Mouse (Mus musculus) kidney, postnatal 0 days (tissue): ENCODE results near the gene Zkscan6. TPM values are rescaled to one million over a fixed set of nuclear protein-coding genes. Genes with fewer than 3 reads are reported as not detected.

Experiments
- ATAC-seq: fragments of 200-750 bp; cut with Nextera tagmentation; replicated peaks from 2 replicates; pipeline ENCODE4 v1.8.0; 2017; ENCODE audit warnings: low read depth, moderate number of reproducible peaks, moderate TSS enrichment, moderate library complexity; ENCODE audit not compliant: low FRiP score
- DNase-seq: peaks from one replicate; pipeline ENCODE4 v3.0.0-alpha.2; 2016; ENCODE audit warnings: low spot score
- H3K27ac ChIP-seq: fragments of 300-500 bp; sonication (generic); 2 replicates; pipeline ENCODE4 v1.5.1; 2014; ENCODE audit warnings: mild to moderate bottlenecking
- H3K27me3 ChIP-seq: fragments of 300-500 bp; sonication (generic); 2 replicates; pipeline ENCODE4 v1.6.1; 2014; ENCODE audit warnings: low read length, mixed read lengths; ENCODE audit not compliant: insufficient read depth
- H3K36me3 ChIP-seq: fragments of 300-500 bp; sonication (generic); 2 replicates; pipeline ENCODE4 v1.6.1; 2014; ENCODE audit warnings: low read length, mixed read lengths; ENCODE audit not compliant: insufficient read depth
- H3K4me1 ChIP-seq: fragments of 300-500 bp; sonication (generic); replicated peaks from 2 replicates; pipeline ENCODE4 v1.6.1; 2014; ENCODE audit warnings: antibody characterized with exemption, low read length, mixed read lengths; ENCODE audit not compliant: insufficient read depth
- H3K4me2 ChIP-seq: fragments of 300-500 bp; sonication (generic); 2 replicates; pipeline ENCODE4 v1.6.1; 2014; ENCODE audit warnings: mild to moderate bottlenecking, low read length, moderate library complexity, mixed read lengths
- H3K4me3 ChIP-seq: fragments of 300-500 bp; sonication (generic); replicated peaks from 2 replicates; pipeline ENCODE4 v1.5.1; 2014; ENCODE audit warnings: low read depth, low read length
- H3K9ac ChIP-seq: fragments of 300-500 bp; sonication (generic); 2 replicates; pipeline ENCODE4 v1.6.1; 2014; ENCODE audit warnings: low read depth, low read length
- H3K9me3 ChIP-seq: fragments of 300-500 bp; sonication (generic); replicated peaks from 2 replicates; pipeline ENCODE4 v1.6.1; 2016; ENCODE audit warnings: low read length, inconsistent platforms, mixed read lengths
- CTCF ChIP-seq: IDR thresholded peaks from 2 replicates; pipeline ENCODE4 v1.5.1; 2016; ENCODE audit warnings: antibody characterized with exemption, low read depth, mild to moderate bottlenecking, moderate library complexity
- WGBS: fragments of 180-500 bp; shearing (Covaris S2); extraction: QIAGEN DNeasy Blood & Tissue Kit; methylation state at CpG from one replicate; pipeline ENCODE4 v1.1.7; 2014; 5-methylcytosine and 5-hydroxymethylcytosine counted together
- polyA plus RNA-seq: library from polyadenylated mRNA; unstranded; fragments of >200 nt; fragmentation: Nextera tagmentation; extraction: Ambion mirVana; gene quantifications from 2 replicates; pipeline ENCODE4 v1.2.1, GENCODE M21; 2015

Gene Zkscan6
- polyA plus RNA-seq, 1 experiment from 2014 or later, result 13.7 TPM

DNA sequence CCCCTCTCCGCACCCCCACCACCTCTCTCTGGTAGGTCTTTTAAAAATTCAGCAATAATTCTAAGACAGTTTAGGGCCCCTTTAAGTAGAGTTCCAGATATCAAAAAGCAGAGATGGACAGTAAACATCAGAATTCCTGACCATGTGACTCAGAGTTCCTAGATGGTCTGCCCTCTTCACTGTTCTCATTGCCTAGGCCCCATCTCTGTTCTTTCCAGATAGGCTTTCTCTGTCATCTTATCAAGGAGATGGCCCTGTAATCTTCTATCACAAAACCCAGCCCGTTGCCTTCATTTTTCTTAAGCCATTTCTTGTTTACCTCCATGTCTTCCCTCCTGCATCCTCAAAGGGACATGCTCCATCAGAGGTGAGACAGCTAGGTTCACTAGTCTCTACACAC lies 20.8 kb upstream of the Zkscan6 start:
- TF ChIP-seq CTCF, result no peak
- Histone ChIP-seq H3K36me3 (no peaks in the 10 kb centered on the region), H3K27me3 (no peaks in the 10 kb centered on the region), H3K9me3 (no peaks in the 10 kb centered on the region), H3K4me2 (peak overlapping the region; percentile 77; the same call in 1 of the 2 replicates), H3K9ac (no peak overlapping the region), H3K27ac (no peak overlapping the region), H3K4me3 (no peak overlapping the region), H3K4me1 (peaks cover 14% of the 10 kb centered on the region; the same call in 1 of the 2 replicates)
- ATAC-seq (no peak), DNase-seq (no peak)
- WGBS, result 85% methylated on average over 2 of the region's 2 CpGs

DNA sequence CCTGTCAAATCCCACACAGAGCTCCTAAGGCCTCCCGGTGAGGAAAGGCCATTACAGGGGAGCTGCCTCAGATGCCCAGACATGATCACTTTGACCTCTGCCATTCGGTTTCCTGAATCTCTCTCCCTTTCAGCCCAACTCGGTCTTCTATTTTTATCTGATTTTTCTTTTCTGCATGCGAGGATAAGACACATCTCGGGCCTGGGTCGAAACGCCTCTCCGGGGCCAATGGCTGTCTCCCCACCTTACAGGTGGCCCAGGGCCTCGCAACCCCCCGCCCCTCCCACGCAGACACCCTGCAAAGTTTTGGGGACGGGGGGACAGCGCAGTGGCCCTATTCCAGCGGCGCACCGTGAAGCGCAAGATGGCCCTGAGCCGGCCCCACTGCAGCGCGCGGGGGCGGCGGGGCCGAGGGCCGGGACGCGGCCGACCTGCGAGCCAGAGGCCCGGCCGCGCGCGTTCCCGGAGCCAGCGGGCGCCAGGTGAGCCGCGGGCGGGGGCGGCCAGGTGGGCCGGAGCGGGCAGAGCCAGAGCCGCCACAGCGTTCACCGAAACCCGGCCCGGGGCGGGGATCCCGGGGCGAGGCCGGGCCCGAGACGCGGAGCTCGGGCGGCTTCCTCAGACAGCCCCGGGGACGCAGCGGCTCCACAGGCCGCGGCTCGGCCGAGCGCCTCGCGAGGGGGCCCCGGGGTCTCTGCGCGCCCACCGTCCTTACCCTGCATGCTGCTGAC lies 19.4 kb upstream of the Zkscan6 start:
- H3K9me3 ChIP-seq, result no peaks in the 10 kb centered on the region
- peak overlapping the region; percentile 89 for H3K27ac ChIP-seq
- DNase-seq (peak; percentile 17), ATAC-seq (peak; percentile 85)
- no peaks in the 10 kb centered on the region for H3K27me3 ChIP-seq
- WGBS, result under 1% methylated on average over 49 of the region's 71 CpGs
- peak overlapping the region; percentile 97 for H3K4me3 ChIP-seq
- peak overlapping the region; percentile 99 for H3K9ac ChIP-seq
- H3K4me2 ChIP-seq, result peak overlapping the region; percentile 77
- H3K4me1 ChIP-seq, result peaks cover 14% of the 10 kb centered on the region; the same call in 1 of the 2 replicates
- H3K36me3 ChIP-seq, result no peaks in the 10 kb centered on the region
- TF ChIP-seq CTCF, result no peak

DNA sequence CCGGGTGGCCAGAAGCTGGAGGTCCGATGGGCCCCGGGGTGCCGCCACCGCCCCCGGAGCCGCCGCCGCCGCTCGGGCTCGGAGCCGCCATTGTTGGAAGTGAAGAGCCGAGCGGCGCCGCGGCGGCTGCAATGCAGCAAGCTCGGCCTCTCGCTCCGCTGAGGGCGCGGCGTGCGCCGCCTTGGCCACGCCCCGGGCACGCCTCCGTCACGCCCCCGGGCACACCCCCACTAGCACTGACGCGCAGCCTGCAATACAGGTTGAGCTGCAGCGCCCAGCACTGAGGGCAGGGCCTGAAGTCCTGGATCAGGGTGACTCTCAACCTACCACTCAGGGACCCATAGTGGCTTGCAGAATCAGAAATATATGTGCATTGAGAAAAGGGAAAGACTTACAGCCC lies 18.8 kb upstream of the Zkscan6 start, which contains the start of gene Map2k4:
TSS of gene Map2k4 (minus strand) at position 144 of the 400 bp plus-strand sequence.
- ATAC-seq (peak; percentile 98), DNase-seq (peak; percentile 92)
- Histone ChIP-seq H3K9ac (peak within 1 kb of the TSS; percentile 99), H3K36me3 (no peaks in the 10 kb centered on the region), H3K27me3 (no peaks in the 10 kb centered on the region), H3K9me3 (no peaks in the 10 kb centered on the region), H3K4me2 (peak within 1 kb of the TSS; percentile 77), H3K27ac (peak within 1 kb of the TSS; percentile 89), H3K4me3 (peak within 1 kb of the TSS; percentile 97), H3K4me1 (peaks cover 14% of the 10 kb centered on the region; the same call in 1 of the 2 replicates)
- no peak for TF ChIP-seq CTCF
- WGBS, result under 1% methylated on average over 36 of the region's 36 CpGs

DNA sequence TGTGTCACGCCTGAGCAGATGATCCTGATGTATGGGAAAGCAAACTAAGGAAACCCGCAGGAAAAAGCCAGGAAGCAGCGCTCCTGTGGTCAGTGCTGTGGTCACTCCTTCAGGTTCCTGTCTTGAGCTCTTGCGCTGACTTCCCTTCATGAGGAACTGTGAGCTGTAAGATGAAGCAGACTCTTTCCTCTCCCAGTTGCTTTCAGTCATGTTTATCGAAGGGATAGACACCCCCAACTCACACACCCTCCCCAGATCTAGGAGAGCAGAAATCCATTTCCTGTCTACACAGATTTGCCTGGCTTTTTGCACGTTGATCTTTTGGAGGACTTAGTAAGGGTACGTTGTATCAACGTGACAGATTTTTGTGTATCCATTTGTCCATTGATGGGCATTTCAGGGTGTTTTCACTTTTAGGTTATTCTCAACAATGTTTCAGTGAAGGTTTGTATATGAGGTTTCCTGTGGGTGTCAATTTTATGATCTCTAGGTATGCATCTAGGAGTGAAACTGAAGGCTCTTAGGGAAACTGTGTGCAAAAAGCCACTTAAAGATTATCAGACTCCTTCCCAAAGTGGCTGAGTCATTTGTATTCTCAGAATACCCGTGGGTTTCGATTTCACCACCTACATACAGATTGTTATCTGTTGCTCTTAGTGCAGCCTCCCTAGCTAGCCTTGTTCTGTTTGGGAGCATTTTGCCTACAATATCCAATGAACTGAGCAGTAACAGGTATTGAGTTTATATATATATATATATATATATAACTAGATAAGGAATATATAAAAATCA lies 12.4 kb upstream of the Zkscan6 start:
- DNase-seq (no peak), ATAC-seq (no peak)
- Histone ChIP-seq H3K9me3 (no peaks in the 10 kb centered on the region), H3K27ac (no peak overlapping the region), H3K4me3 (no peak overlapping the region), H3K27me3 (no peaks in the 10 kb centered on the region), H3K36me3 (no peaks in the 10 kb centered on the region), H3K4me1 (no peaks in the 10 kb centered on the region), H3K4me2 (no peak overlapping the region), H3K9ac (no peak overlapping the region)
- WGBS, result 59% methylated on average over 10 of the region's 10 CpGs
- TF ChIP-seq CTCF, result no peak

GRCm38 (mm10) chr11:65795896-65796295 lies 11.1 kb upstream of the Zkscan6 start:
- H3K9ac ChIP-seq, result no peak overlapping the region
- H3K4me2 ChIP-seq, result no peak overlapping the region
- 87% methylated on average over 1 of the region's 1 CpGs for WGBS
- DNase-seq (no peak), ATAC-seq (no peak)
- H3K4me1 ChIP-seq, result no peaks in the 10 kb centered on the region
- H3K4me3 ChIP-seq, result no peak overlapping the region
- TF ChIP-seq CTCF, result no peak
- no peaks in the 10 kb centered on the region for H3K9me3 ChIP-seq
- no peaks in the 10 kb centered on the region for H3K36me3 ChIP-seq
- no peaks in the 10 kb centered on the region for H3K27me3 ChIP-seq
- no peak overlapping the region for H3K27ac ChIP-seq

GRCm38 (mm10) chr11:65801899-65802298 lies 5.1 kb upstream of the Zkscan6 start:
- no peak for TF ChIP-seq CTCF
- H3K4me3 ChIP-seq, result no peak overlapping the region
- ATAC-seq (no peak), DNase-seq (no peak)
- H3K4me2 ChIP-seq, result no peak overlapping the region
- H3K9ac ChIP-seq, result no peak overlapping the region
- no peaks in the 10 kb centered on the region for H3K4me1 ChIP-seq
- no peak overlapping the region for H3K27ac ChIP-seq
- H3K36me3 ChIP-seq, result no peaks in the 10 kb centered on the region
- 52% methylated on average over 3 of the region's 3 CpGs for WGBS
- H3K27me3 ChIP-seq, result no peaks in the 10 kb centered on the region
- H3K9me3 ChIP-seq, result no peaks in the 10 kb centered on the region
